Comparison of ENCODE assay signal across 8 mouse cellular contexts in the genomic region with DNA sequence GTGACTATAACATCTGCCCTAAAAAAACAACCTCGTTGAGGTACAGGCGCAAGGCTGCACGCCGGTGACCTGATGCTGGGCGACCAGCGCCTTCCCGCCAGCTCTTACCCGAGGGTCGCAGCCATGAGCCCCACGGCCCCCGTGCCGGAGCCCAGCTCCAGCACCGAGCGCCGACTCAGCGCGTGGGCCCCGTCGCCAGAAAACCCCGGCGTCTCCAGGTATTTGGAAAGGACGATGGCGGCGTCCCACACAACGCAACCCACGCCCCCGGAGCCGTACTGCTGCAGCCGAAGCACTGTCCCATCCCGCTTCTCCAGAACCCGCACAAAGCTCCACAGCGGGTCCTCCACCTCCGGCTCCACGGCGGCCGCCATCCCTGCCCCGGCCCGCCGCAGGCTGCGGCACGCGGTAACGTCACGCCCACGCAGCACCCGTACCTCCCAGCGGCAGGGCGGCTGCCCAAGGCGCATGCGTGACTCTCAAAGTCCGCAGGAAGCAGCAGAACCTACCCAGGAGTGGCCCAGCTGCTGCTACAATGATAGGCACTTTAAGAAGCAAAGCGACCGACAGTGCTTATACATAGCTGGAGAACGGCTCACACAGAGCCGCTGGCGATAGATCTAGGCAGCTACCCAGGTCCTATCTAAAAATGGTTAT. TPM values are rescaled to one million over a fixed set of nuclear protein-coding genes. Genes with fewer than 3 reads are reported as not detected.
DNase-seq lines count a peak whose midpoint lies in the region; ATAC-seq and TF ChIP-seq lines count a peak whose summit lies in the region.

Gene Vcpkmt (minus strand): TSS at position 416 of the 657 bp plus-strand sequence.

- peaks cover 19% of the 10 kb centered on the region for H3K79me2 ChIP-seq in MEL (ENCODE audit: control insufficient read depth, insufficient read depth, low read length, poor library complexity)

- ATAC-seq in hematopoietic stem cell, adult 5-6 weeks (replicated peaks in 1 of 2; ENCODE audit: insufficient read depth in 1 of 2, low FRiP score in 2 of 2, low TSS enrichment in 1 of 2, low read depth in 1 of 2, poor library complexity in 2 of 2, severe bottlenecking in 2 of 2), result peak; percentile 98 to 99
- peak; percentile 98 for ATAC-seq in lung, embryonic 16.5 days (ENCODE audit: low read depth)

- no peaks in the 10 kb centered on the region for H3K27me3 ChIP-seq in MEL (ENCODE audit: control insufficient read depth in 1 of 2, insufficient read depth in 2 of 2, low read length in 2 of 2)
- no peaks in the 10 kb centered on the region for H3K27me3 ChIP-seq in cerebellum, adult 2 months (ENCODE audit: control insufficient read depth, insufficient read depth, low read length)
- no peaks in the 10 kb centered on the region for H3K27me3 ChIP-seq in lung, embryonic 16.5 days (ENCODE audit: control insufficient read depth, insufficient read depth, low read depth, low read length)

- DNase-seq in MEL (ENCODE audit: low read depth, low spot score), result peak; percentile 94
- peak; percentile 89 to 90 for DNase-seq in cerebellum, adult 2 months
- peak; percentile 95 for DNase-seq in forelimb bud, embryonic 11.5 days (ENCODE audit: low read depth, low spot score)
- peak; percentile 58 for DNase-seq in layer of hippocampus, adult 9-10 months (ENCODE audit: low spot score)
- DNase-seq in ovary, postnatal 10 days (ENCODE audit: low spot score), result peak; percentile 74
- DNase-seq in thymus, postnatal 10 days (ENCODE audit: low spot score in 2 of 2), result peak; percentile 85 to 91

- H3K4me3 ChIP-seq in MEL (ENCODE audit: control insufficient read depth in 1 of 2, insufficient read depth in 1 of 2, low read depth in 2 of 2, low read length in 2 of 2), result peak within 1 kb of the TSS; percentile 93 to 99
- H3K4me3 ChIP-seq in cerebellum, adult 2 months (replicated peaks; ENCODE audit: insufficient read depth, low read depth, low read length), result peak within 1 kb of the TSS; percentile 88
- peak within 1 kb of the TSS; percentile 95 for H3K4me3 ChIP-seq in lung, embryonic 16.5 days (ENCODE audit: low read length)

- no peaks in the 10 kb centered on the region for H3K9me3 ChIP-seq in MEL (replicated peaks; ENCODE audit: insufficient read depth, low read length)
- H3K9me3 ChIP-seq in lung, embryonic 16.5 days (ENCODE audit: control insufficient read depth, low read length), result no peaks in the 10 kb centered on the region

- no peak for TF ChIP-seq CTCF in MEL (IDR thresholded peaks at IDR 0.05 in 2 of 3, conservative IDR thresholded peaks at IDR 0.05 in 1 of 3; ENCODE audit: control insufficient read depth in 1 of 3, insufficient read depth in 1 of 3, low read depth in 2 of 3, low read length in 3 of 3, poor library complexity in 1 of 3, severe bottlenecking in 1 of 3)
- no peak for TF ChIP-seq CTCF in cerebellum, adult 2 months (IDR thresholded peaks at IDR 0.05; ENCODE audit: borderline replicate concordance, insufficient read depth, low read depth, low read length)

- under 1% methylated on average over 56 of the region's 56 CpGs for WGBS in cerebellum, adult 2 months
- under 1% methylated on average over 56 of the region's 56 CpGs for WGBS in lung, embryonic 16.5 days

- no peak for TF ChIP-seq RAD21 in MEL (IDR thresholded peaks at IDR 0.05; ENCODE audit: low read depth, low read length)

- TF ChIP-seq POLR2A in MEL (IDR thresholded peaks at IDR 0.05; ENCODE audit: control insufficient read depth in 1 of 2, insufficient read depth in 1 of 2, low read depth in 1 of 2, low read length in 2 of 2, poor library complexity in 1 of 2), result peak; percentile 94 to 99
- TF ChIP-seq POLR2A in cerebellum, adult 2 months (IDR thresholded peaks at IDR 0.05; ENCODE audit: borderline replicate concordance, insufficient read depth, low read length), result peak; percentile 87

- H3K9ac ChIP-seq in MEL (ENCODE audit: control insufficient read depth, low read depth, low read length, poor library complexity, severe bottlenecking), result peak within 1 kb of the TSS; percentile 99
- peak within 1 kb of the TSS; percentile 91 for H3K9ac ChIP-seq in lung, embryonic 16.5 days (ENCODE audit: low read length)

- peaks cover 8 to 18% of the 10 kb centered on the region in 2 experiments for H3K36me3 ChIP-seq in MEL (ENCODE audit: control insufficient read depth in 1 of 2, insufficient read depth in 2 of 2, low read length in 2 of 2)
- H3K36me3 ChIP-seq in lung, embryonic 16.5 days (ENCODE audit: control insufficient read depth, insufficient read depth, low read length), result peaks cover 19% of the 10 kb centered on the region

- H3K27ac ChIP-seq in MEL (ENCODE audit: control insufficient read depth, low read depth, low read length), result peak within 1 kb of the TSS; percentile 81
- H3K27ac ChIP-seq in cerebellum, adult 2 months (ENCODE audit: insufficient read depth, low read length), result peak within 1 kb of the TSS; percentile 74
- peak within 1 kb of the TSS; percentile 66 for H3K27ac ChIP-seq in lung, embryonic 16.5 days (ENCODE audit: low read length)

- H3K4me1 ChIP-seq in MEL (ENCODE audit: control insufficient read depth in 1 of 2, insufficient read depth in 2 of 2, low read length in 2 of 2), result peaks cover 4 to 7% of the 10 kb centered on the region in 2 experiments; a peak in 3 of 4 replicates
- 0 out of 2 replicates have a peak, but pooled peaks cover 3% of the 10 kb centered on the region for H3K4me1 ChIP-seq in cerebellum, adult 2 months (ENCODE audit: control insufficient read depth, insufficient read depth, low read length)
- H3K4me1 ChIP-seq in lung, embryonic 16.5 days (replicated peaks; ENCODE audit: control insufficient read depth, insufficient read depth, low read length), result peaks cover 13% of the 10 kb centered on the region

- peak within 1 kb of the TSS; percentile 81 for H3K4me2 ChIP-seq in lung, embryonic 16.5 days (ENCODE audit: low read depth, low read length)

- 0 out of 4 replicates have a peak, but pooled peaks of 1 of the 2 experiments have one; percentile 30 for TF ChIP-seq EP300 in MEL (IDR thresholded peaks at IDR 0.05; ENCODE audit: low read depth in 1 of 2, low read length in 2 of 2)

TF ChIP-seq in MEL, 35 proteins besides CTCF, POLR2A, EP300 and RAD21 (continues in another document):
- TF ChIP-seq UBTF (IDR thresholded peaks at IDR 0.05; ENCODE audit: borderline replicate concordance, insufficient read depth, low read depth, low read length) (no peak), BHLHE40 (IDR thresholded peaks at IDR 0.05; ENCODE audit: borderline replicate concordance, low read depth, low read length) (no peak), HCFC1 (IDR thresholded peaks at IDR 0.05; ENCODE audit: low read depth, low read length) (peak; percentile 83), ZC3H11A (IDR thresholded peaks at IDR 0.05; ENCODE audit: low read depth, low read length) (no peak), NRF1 (IDR thresholded peaks at IDR 0.05; ENCODE audit: insufficient read depth, low read depth, low read length, poor library complexity, severe bottlenecking) (peak; percentile 89), MEF2A (IDR thresholded peaks at IDR 0.05; ENCODE audit: extremely low read depth, insufficient replicate concordance, low read depth, low read length, poor library complexity, severe bottlenecking) (no peak), USF1 (IDR thresholded peaks at IDR 0.05; ENCODE audit: low read depth, low read length) (0 out of 2 replicates have a peak, but pooled peaks have one; percentile 24), SMC3 (IDR thresholded peaks at IDR 0.05; ENCODE audit: low read depth, low read length) (peak; percentile 12; the same call in 1 of the 2 replicates), POLR2AphosphoS2 (IDR thresholded peaks at IDR 0.05; ENCODE audit: low read length) (peak; percentile 99), CHD2 (IDR thresholded peaks at IDR 0.05; ENCODE audit: low read length) (no peak), TAL1 (IDR thresholded peaks at IDR 0.05; ENCODE audit: low read length) (0 out of 2 replicates have a peak, but pooled peaks have one; percentile 11), ZKSCAN1 (IDR thresholded peaks at IDR 0.05; ENCODE audit: low read depth, low read length) (no peak), MYB (IDR thresholded peaks at IDR 0.05; ENCODE audit: low read depth, low read length) (no peak), MAZ (IDR thresholded peaks at IDR 0.05; ENCODE audit: low read depth, low read length) (peak; percentile 47; the same call in 1 of the 2 replicates), TCF12 (IDR thresholded peaks at IDR 0.05; ENCODE audit: low read depth, low read length) (peak; percentile 71), E2F4 (IDR thresholded peaks at IDR 0.05; ENCODE audit: borderline replicate concordance, low read depth, low read length) (peak; percentile 52; the same call in 1 of the 2 replicates), KAT2A (conservative IDR thresholded peaks at IDR 0.05; ENCODE audit: low read depth, low read length) (no peak; the same call in 1 of the 2 replicates), MAX (IDR thresholded peaks at IDR 0.05; ENCODE audit: low read length) (peak; percentile 86), TBP (IDR thresholded peaks at IDR 0.05; ENCODE audit: low read depth, low read length) (peak; percentile 87), MXI1 (IDR thresholded peaks at IDR 0.05; ENCODE audit: low read depth, low read length) (peak; percentile 93), ETS1 (IDR thresholded peaks at IDR 0.05; ENCODE audit: low read depth, low read length) (peak; percentile 75), CHD1 (IDR thresholded peaks at IDR 0.05; ENCODE audit: low read depth, low read length) (no peak; the same call in 1 of the 2 replicates), ELF1 (IDR thresholded peaks at IDR 0.05; ENCODE audit: low read depth, low read length) (peak; percentile 97), NELFE (IDR thresholded peaks at IDR 0.05; ENCODE audit: low read depth, low read length) (peak; percentile 97), MAFK (IDR thresholded peaks at IDR 0.05; ENCODE audit: borderline replicate concordance, low read depth, low read length) (no peak), USF2 (IDR thresholded peaks at IDR 0.05; ENCODE audit: borderline replicate concordance in 1 of 2, insufficient read depth in 1 of 2, low read depth in 1 of 2, low read length in 2 of 2) (no peak), MYC (IDR thresholded peaks at IDR 0.05; ENCODE audit: low read depth, low read length) (peak; percentile 84), JUND (IDR thresholded peaks at IDR 0.05; ENCODE audit: low read depth, low read length) (no peak), POLR2AphosphoS5 (IDR thresholded peaks at IDR 0.05; ENCODE audit: borderline replicate concordance, low read depth, low read length) (no peak)

RNA-seq across cellular contexts. Expression of gene Vcpkmt, which starts in this region (rescaled TPM):
- total RNA-seq in MEL (2012; rRNA removed), result 18.8 and 20.8 TPM in 2 replicates
- polyA plus RNA-seq in MEL (2012; ENCODE audit: insufficient read depth in 1 of 2, insufficient read length in 2 of 2, low read depth in 1 of 2, low replicate concordance in 2 of 2, missing spikeins in 1 of 2), result 10 to 100 TPM in 1 of 2 experiments, not detected in 1; 43.1 TPM
- 29.4 and 30.0 TPM in 2 replicates for polyA plus RNA-seq in cerebellum, adult 2 months (2012; rRNA removed)
- total RNA-seq in hematopoietic stem cell, adult 5-6 weeks (2017), result 19.9 and 20.6 TPM in 2 replicates
- 19.0 and 19.9 TPM in 2 replicates for polyA plus RNA-seq in lung, embryonic 16.5 days (2015; fragmentation: Nextera tagmentation; extraction: Ambion mirVana)

Comparison
In these comparisons a context has a peak if more than half of its experiments do, and no peak if none do; other contexts are left out.
1. Peak in every context shown above with its lines: DNase-seq, ATAC-seq, H3K4me3 ChIP-seq and H3K27ac ChIP-seq.